Mouse (Mus musculus) ES-Bruce4 (cell line): ENCODE measurements around the gene Slc22a8. TPM values are rescaled to one million over a fixed set of nuclear protein-coding genes. Genes with fewer than 3 reads are reported as not detected.

ENCODE experiments used
- H3K27ac ChIP-seq: 2 replicates; pipeline ENCODE4 v1.5.1; 2012; ENCODE audit warnings: low read length, inconsistent platforms; ENCODE audit not compliant: insufficient read depth
- H3K27me3 ChIP-seq: 2 replicates; pipeline ENCODE4 v1.6.1; 2012; ENCODE audit warnings: mild to moderate bottlenecking, low read length, inconsistent platforms; ENCODE audit not compliant: control insufficient read depth, poor library complexity, insufficient read depth, severe bottlenecking
- H3K36me3 ChIP-seq: 2 replicates; pipeline ENCODE4 v1.6.1; 2012; ENCODE audit warnings: inconsistent platforms, mild to moderate bottlenecking, low read length, moderate library complexity; ENCODE audit not compliant: control insufficient read depth, poor library complexity, insufficient read depth, severe bottlenecking
- H3K4me1 ChIP-seq: one replicate; pipeline ENCODE4 v1.8.1; 2011; ENCODE audit warnings: low read length; ENCODE audit not compliant: control insufficient read depth, insufficient read depth
- H3K4me3 ChIP-seq: 2 replicates; pipeline ENCODE4 v1.5.1; 2011; ENCODE audit warnings: low read depth, mild to moderate bottlenecking, low read length
- H3K9ac ChIP-seq: 2 replicates; pipeline ENCODE4 v1.6.1; 2012; ENCODE audit warnings: low read depth, mild to moderate bottlenecking, inconsistent platforms; ENCODE audit not compliant: poor library complexity, severe bottlenecking
- H3K9me3 ChIP-seq: replicated peaks from 2 replicates; pipeline ENCODE4 v1.6.1; 2012; ENCODE audit warnings: mild to moderate bottlenecking, low read length, inconsistent platforms; ENCODE audit not compliant: control insufficient read depth, poor library complexity, insufficient read depth, severe bottlenecking
- CTCF ChIP-seq: IDR thresholded peaks from one replicate; pipeline ENCODE4 v1.8.1; 2011; ENCODE audit warnings: low read depth, low read length
- EP300 ChIP-seq: IDR thresholded peaks from 2 replicates; pipeline ENCODE4 v1.6.1; 2011; ENCODE audit warnings: low read depth, low read length; ENCODE audit not compliant: insufficient read depth
- POLR2A ChIP-seq: IDR thresholded peaks from one replicate; pipeline ENCODE4 v1.8.1; 2011; ENCODE audit warnings: low read length; ENCODE audit not compliant: insufficient read depth
- polyA plus RNA-seq: library from polyadenylated mRNA; stranded (reverse); fragments of >200 nt; gene quantifications from 2 replicates; pipeline ENCODE4 v1.2.4, GENCODE M21; 2011; ENCODE audit warnings: low read depth; ENCODE audit not compliant: missing spikeins, insufficient read depth, insufficient read length

Slc22a8 gene
- polyA plus RNA-seq, 1 experiment = not detected

DNA sequence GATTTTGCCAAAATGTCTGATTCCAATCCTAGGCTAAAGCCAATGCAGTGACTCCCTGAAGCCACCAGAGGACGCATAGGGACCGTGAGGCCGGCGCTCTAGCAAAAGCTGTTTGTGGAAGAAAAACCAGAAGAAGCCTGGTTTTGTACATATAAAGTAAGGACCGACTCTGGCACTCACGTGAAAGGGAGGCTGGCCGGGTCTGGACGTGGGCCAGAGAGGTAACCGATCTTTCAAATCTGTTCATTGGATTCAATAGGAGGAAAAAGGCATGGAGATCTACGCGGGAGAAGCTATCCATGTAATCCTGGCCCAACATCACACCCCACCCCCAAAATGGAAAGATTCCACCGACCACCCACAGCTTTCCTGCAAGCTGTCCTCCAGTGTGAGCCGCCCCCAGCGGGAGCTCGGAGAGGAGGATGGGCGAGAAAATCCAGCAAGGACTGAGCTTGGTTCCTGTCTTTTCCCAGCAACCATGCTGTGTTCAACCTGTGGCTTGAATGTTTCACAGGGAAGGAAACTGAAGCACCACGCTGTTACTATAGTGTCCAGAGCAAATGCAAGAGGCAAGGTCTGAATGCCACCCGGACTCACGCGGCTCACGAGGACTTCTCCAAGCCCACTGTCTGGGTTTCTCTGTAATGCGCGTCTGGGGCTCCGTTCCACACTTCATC lies 12.6 kb upstream of the Slc22a8 start:
- no peaks in the 10 kb centered on the region for H3K27me3 ChIP-seq
- no peak overlapping the region for H3K27ac ChIP-seq
- H3K9ac ChIP-seq = no peak overlapping the region
- no peak overlapping the region for H3K4me3 ChIP-seq
- H3K9me3 ChIP-seq = no peaks in the 10 kb centered on the region
- H3K36me3 ChIP-seq = no peaks in the 10 kb centered on the region
- H3K4me1 ChIP-seq = no peaks in the 10 kb centered on the region
- TF ChIP-seq EP300 (no peak), POLR2A (no peak), CTCF (peak; percentile 85)

DNA sequence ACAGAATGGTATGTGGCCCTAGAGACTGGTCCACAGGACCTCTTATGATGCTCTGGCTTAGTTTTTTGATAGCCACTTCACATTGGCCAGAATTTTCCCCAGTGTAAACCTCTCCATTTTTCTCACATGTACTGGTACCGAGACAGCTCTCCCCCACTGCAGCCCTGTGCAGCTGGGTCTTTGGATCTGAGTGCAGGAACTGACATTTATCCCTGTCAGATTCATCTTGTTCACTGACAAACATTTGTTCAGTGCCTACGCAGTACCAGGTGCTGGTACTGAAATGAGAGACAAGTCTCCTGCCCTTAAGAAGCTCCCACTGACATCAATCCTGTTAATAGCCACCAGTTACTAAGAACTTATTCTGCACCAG lies 12.1 kb upstream of the Slc22a8 start:
- H3K4me1 ChIP-seq = no peaks in the 10 kb centered on the region
- H3K36me3 ChIP-seq = no peaks in the 10 kb centered on the region
- no peak overlapping the region for H3K27ac ChIP-seq
- no peaks in the 10 kb centered on the region for H3K27me3 ChIP-seq
- H3K4me3 ChIP-seq = no peak overlapping the region
- no peak overlapping the region for H3K9ac ChIP-seq
- H3K9me3 ChIP-seq = no peaks in the 10 kb centered on the region
- no peak for TF ChIP-seq POLR2A
- TF ChIP-seq CTCF = no peak
- no peak for TF ChIP-seq EP300

DNA sequence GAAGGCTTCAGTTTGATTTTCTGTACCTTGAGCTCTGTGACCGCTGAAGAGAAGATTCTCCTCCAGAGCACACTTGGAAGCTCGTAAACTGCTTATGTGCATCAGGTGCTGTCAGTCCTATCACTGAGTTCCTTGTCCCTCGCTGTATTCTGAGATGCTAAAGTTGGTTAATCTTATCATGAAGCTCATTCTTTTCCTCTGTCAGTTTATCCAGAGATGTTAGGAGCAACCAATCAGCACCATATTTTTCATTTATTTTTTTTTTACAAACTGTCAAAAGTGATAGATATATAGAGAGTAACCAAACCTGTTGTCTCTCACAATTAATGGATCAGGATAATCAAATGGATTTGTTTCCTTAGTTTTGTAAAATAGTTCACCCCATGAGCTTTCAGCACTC lies 5.8 kb upstream of the Slc22a8 start:
- H3K36me3 ChIP-seq = no peaks in the 10 kb centered on the region
- H3K27me3 ChIP-seq = no peaks in the 10 kb centered on the region
- no peak overlapping the region for H3K27ac ChIP-seq
- no peak overlapping the region for H3K9ac ChIP-seq
- H3K9me3 ChIP-seq = no peaks in the 10 kb centered on the region
- TF ChIP-seq CTCF = no peak
- TF ChIP-seq POLR2A = no peak
- no peak for TF ChIP-seq EP300
- no peak overlapping the region for H3K4me3 ChIP-seq
- no peaks in the 10 kb centered on the region for H3K4me1 ChIP-seq

DNA sequence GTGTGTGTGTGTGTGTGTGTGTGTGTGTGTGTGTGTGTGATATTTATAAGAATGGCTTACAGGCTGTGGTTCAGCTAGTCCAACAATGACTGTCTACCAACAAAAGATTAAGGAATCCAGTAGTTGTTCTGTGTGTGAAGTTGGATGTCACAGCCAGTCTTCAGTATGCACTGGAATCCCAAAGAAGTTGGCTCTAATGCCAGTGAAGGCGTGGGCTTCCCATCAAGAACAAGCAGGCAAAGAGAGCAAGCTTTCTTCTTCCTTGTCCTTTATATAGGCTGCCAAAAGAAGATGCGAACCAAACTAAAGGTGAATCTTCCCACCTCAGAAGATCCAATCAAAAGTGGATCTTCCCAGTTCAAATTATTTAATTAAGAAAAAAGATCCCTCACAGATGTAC lies 5.2 kb upstream of the Slc22a8 start:
- Histone ChIP-seq H3K4me1 (no peaks in the 10 kb centered on the region), H3K27ac (no peak overlapping the region), H3K36me3 (no peaks in the 10 kb centered on the region), H3K27me3 (no peaks in the 10 kb centered on the region), H3K4me3 (no peak overlapping the region), H3K9me3 (no peaks in the 10 kb centered on the region), H3K9ac (no peak overlapping the region)
- TF ChIP-seq EP300 (no peak), POLR2A (no peak), CTCF (no peak)

DNA sequence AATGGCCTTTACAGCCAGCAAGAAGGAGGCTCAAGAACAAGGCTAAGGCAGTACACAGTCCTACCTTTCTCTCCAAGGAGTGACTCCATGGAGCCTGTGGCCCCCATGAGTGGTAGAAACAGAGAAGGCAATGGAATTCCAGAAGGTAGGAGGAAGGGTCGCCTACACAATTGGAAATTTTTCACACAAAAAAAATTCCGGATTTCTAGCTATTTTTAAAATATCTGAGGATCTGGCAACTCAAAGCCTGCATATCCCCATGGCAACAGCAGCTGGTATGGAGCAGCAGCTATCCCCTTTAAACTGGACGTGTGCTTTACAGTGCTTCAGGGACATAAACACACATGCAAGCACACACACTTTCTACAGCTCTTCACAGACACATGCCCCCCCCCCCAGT lies 4.7 kb upstream of the Slc22a8 start:
- Histone ChIP-seq H3K27ac (no peak overlapping the region), H3K9ac (no peak overlapping the region), H3K4me3 (no peak overlapping the region)

DNA sequence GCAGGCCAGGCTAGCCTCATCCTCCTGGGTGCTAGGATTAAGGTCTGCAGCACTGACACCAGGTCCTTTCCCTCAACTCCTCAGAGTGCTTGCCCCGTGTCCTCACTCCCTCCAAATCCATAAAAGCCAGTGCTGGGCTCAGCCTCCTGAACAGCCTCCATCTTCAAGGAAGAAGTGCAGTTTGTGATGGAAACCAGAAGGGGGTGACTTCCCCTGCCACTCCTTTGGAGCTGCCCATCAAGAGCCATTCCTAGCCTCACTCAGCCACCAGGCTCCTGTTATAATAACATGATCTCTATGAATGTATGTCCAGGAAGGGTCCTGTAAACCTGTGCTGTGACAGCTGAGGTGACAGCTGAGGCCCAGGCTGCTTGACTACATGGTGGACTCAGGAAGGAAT lies 3.7 kb upstream of the Slc22a8 start:
- TF ChIP-seq EP300 (no peak), POLR2A (no peak), CTCF (no peak)
- Histone ChIP-seq H3K27ac (no peak overlapping the region), H3K27me3 (no peaks in the 10 kb centered on the region), H3K4me1 (peaks cover 2% of the 10 kb centered on the region), H3K36me3 (no peaks in the 10 kb centered on the region), H3K9me3 (no peaks in the 10 kb centered on the region), H3K9ac (no peak overlapping the region), H3K4me3 (no peak overlapping the region)

More for the DNA sequence above, 4.7 kb upstream of the Slc22a8 start:
- no peaks in the 10 kb centered on the region for H3K9me3 ChIP-seq
- H3K27me3 ChIP-seq = no peaks in the 10 kb centered on the region
- H3K4me1 ChIP-seq = peaks cover 1% of the 10 kb centered on the region
- H3K36me3 ChIP-seq = no peaks in the 10 kb centered on the region
- TF ChIP-seq POLR2A = no peak
- no peak for TF ChIP-seq EP300
- no peak for TF ChIP-seq CTCF
